13 mouse cellular contexts compared by ENCODE assay signal in genomic region chr1:162223258-162223940, GRCm38 (mm10).
A peak's percentile ranks its signal among the peaks of the same experiment; 100 is the strongest.
DNase-seq lines count a peak whose midpoint lies in the region; ATAC-seq and TF ChIP-seq lines count a peak whose summit lies in the region.
"Had no signal": no experiment of that assay in that cellular context is flagged by ENCODE, and none has a peak within 500 bp of the region (broad histone marks: within the 10 kb centered on the region; RNA-seq: fewer than 3 reads in every experiment).

No protein-coding gene starts in this region.

- H3K36me3 ChIP-seq in kidney, postnatal 0 days (ENCODE audit: insufficient read depth, low read length) = peaks cover 3% of the 10 kb centered on the region; the same call in 1 of the 2 replicates
- H3K36me3 ChIP-seq in C2C12 (ENCODE audit: control insufficient read depth, insufficient read depth) = peaks cover 51% of the 10 kb centered on the region
- H3K36me3 ChIP-seq in embryonic facial prominence, embryonic 10.5 days (replicated peaks) = peaks cover 15% of the 10 kb centered on the region
- H3K36me3 ChIP-seq in limb, embryonic 13.5 days = peaks cover 6% of the 10 kb centered on the region
- H3K36me3 ChIP-seq in kidney, embryonic 16.5 days (ENCODE audit: insufficient read depth, low read length) = no peaks in the 10 kb centered on the region
- H3K36me3 ChIP-seq: neural tube, embryonic 13.5 days had no signal

- peaks cover 43% of the 10 kb centered on the region for H3K79me3 ChIP-seq in C2C12 (ENCODE audit: low read depth)

- ATAC-seq in kidney, postnatal 0 days (replicated peaks; ENCODE audit: low FRiP score, low read depth) = no peak
- no peak; the same call in 1 of the 2 replicates for ATAC-seq in limb, embryonic 13.5 days (ENCODE audit: low FRiP score, low read depth)
- ATAC-seq in kidney, embryonic 16.5 days (ENCODE audit: low FRiP score, low TSS enrichment) = no peak

- H3K27ac ChIP-seq in kidney, postnatal 0 days = peak overlapping the region; percentile 57; the same call in 1 of the 2 replicates
- H3K27ac ChIP-seq in embryonic facial prominence, embryonic 10.5 days (replicated peaks) = peak overlapping the region; percentile 96
- peak overlapping the region; percentile 96 for H3K27ac ChIP-seq in limb, embryonic 13.5 days
- H3K27ac ChIP-seq in kidney, embryonic 16.5 days (ENCODE audit: low read length) = no peak overlapping the region
- H3K27ac ChIP-seq: macrophage; neural tube, embryonic 13.5 days had no signal

- H3K4me3 ChIP-seq in kidney, postnatal 0 days (replicated peaks; ENCODE audit: low read depth, low read length) = no peak overlapping the region
- no peak overlapping the region for H3K4me3 ChIP-seq in C2C12 (ENCODE audit: insufficient read depth, poor library complexity, severe bottlenecking)
- peak overlapping the region; percentile 74; the same call in 1 of the 2 replicates for H3K4me3 ChIP-seq in embryonic facial prominence, embryonic 10.5 days
- H3K4me3 ChIP-seq in limb, embryonic 13.5 days = peak overlapping the region; percentile 39
- H3K4me3 ChIP-seq in kidney, embryonic 16.5 days (ENCODE audit: low read length) = no peak overlapping the region
- H3K4me3 ChIP-seq: neural tube, embryonic 13.5 days had no signal

- no peaks in the 10 kb centered on the region for H3K27me3 ChIP-seq in kidney, postnatal 0 days (ENCODE audit: insufficient read depth, low read length)
- H3K27me3 ChIP-seq in C2C12 (ENCODE audit: control insufficient read depth, insufficient read depth, insufficient read length) = no peaks in the 10 kb centered on the region
- H3K27me3 ChIP-seq in embryonic facial prominence, embryonic 10.5 days (replicated peaks; ENCODE audit: low read depth, poor library complexity, severe bottlenecking) = no peaks in the 10 kb centered on the region
- H3K27me3 ChIP-seq in limb, embryonic 13.5 days = no peaks in the 10 kb centered on the region
- no peaks in the 10 kb centered on the region for H3K27me3 ChIP-seq in kidney, embryonic 16.5 days (ENCODE audit: insufficient read depth, low read length)
- H3K27me3 ChIP-seq: CH12.LX; neural tube, embryonic 13.5 days had no signal

- H3ac ChIP-seq in C2C12 (ENCODE audit: control insufficient read depth, insufficient read length, low read depth) = no peak overlapping the region

- H3K79me2 ChIP-seq in C2C12 (ENCODE audit: control insufficient read depth, insufficient read depth) = peaks cover 51% of the 10 kb centered on the region

- H3K9me3 ChIP-seq in kidney, postnatal 0 days (replicated peaks; ENCODE audit: low read length) = no peaks in the 10 kb centered on the region
- no peaks in the 10 kb centered on the region for H3K9me3 ChIP-seq in embryonic facial prominence, embryonic 10.5 days
- no peaks in the 10 kb centered on the region for H3K9me3 ChIP-seq in limb, embryonic 13.5 days
- no peaks in the 10 kb centered on the region for H3K9me3 ChIP-seq in kidney, embryonic 16.5 days (ENCODE audit: low read length)
- H3K9me3 ChIP-seq: neural tube, embryonic 13.5 days had no signal

- WGBS in kidney, postnatal 0 days = 66% methylated on average over 8 of the region's 8 CpGs
- 72% methylated on average over 8 of the region's 8 CpGs for WGBS in embryonic facial prominence, embryonic 10.5 days
- 28% methylated on average over 8 of the region's 8 CpGs for WGBS in limb, embryonic 13.5 days
- WGBS in kidney, embryonic 16.5 days = 68% methylated on average over 8 of the region's 8 CpGs

- H3K4me2 ChIP-seq in kidney, postnatal 0 days (ENCODE audit: low read length) = no peak overlapping the region
- H3K4me2 ChIP-seq in limb, embryonic 13.5 days (replicated peaks) = peak overlapping the region; percentile 66
- H3K4me2 ChIP-seq in kidney, embryonic 16.5 days (replicated peaks; ENCODE audit: low read depth, low read length) = no peak overlapping the region
- H3K4me2 ChIP-seq: liver, embryonic 11.5 days; neural tube, embryonic 13.5 days had no signal

- DNase-seq in kidney, postnatal 0 days (ENCODE audit: low spot score) = no peak
- DNase-seq in kidney, adult 11 months = no peak
- peak; percentile 36 for DNase-seq in embryonic facial prominence, embryonic 10.5 days (ENCODE audit: low spot score)
- DNase-seq in spleen, postnatal 14 days (ENCODE audit: low spot score in 2 of 2) = no peak
- DNase-seq: cerebellum, adult 18-20 months; midbrain, embryonic 14.5 days had no signal

- H3K9ac ChIP-seq in kidney, postnatal 0 days (ENCODE audit: low read depth, low read length) = no peak overlapping the region
- H3K9ac ChIP-seq in limb, embryonic 13.5 days = peak overlapping the region; percentile 79
- H3K9ac ChIP-seq in kidney, embryonic 16.5 days (replicated peaks; ENCODE audit: low read length) = no peak overlapping the region
- H3K9ac ChIP-seq: neural tube, embryonic 13.5 days had no signal

- no peak for TF ChIP-seq CTCF in kidney, postnatal 0 days (IDR thresholded peaks at IDR 0.05; ENCODE audit: low read depth)
- no peak for TF ChIP-seq CTCF in C2C12 (IDR thresholded peaks at IDR 0.05; ENCODE audit: control insufficient read depth, insufficient read depth, insufficient read length)

- no peaks in the 10 kb centered on the region for H3K4me1 ChIP-seq in kidney, postnatal 0 days (replicated peaks; ENCODE audit: insufficient read depth, low read length)
- H3K4me1 ChIP-seq in embryonic facial prominence, embryonic 10.5 days = peaks cover 12% of the 10 kb centered on the region
- H3K4me1 ChIP-seq in limb, embryonic 13.5 days = peaks cover 13% of the 10 kb centered on the region
- peaks cover 9% of the 10 kb centered on the region; the same call in 1 of the 2 replicates for H3K4me1 ChIP-seq in kidney, embryonic 16.5 days (ENCODE audit: insufficient read depth, low read length)
- H3K4me1 ChIP-seq: neural tube, embryonic 13.5 days had no signal

TF ChIP-seq in C2C12, 6 proteins besides CTCF, POLR2A, EP300 and RAD21:
- TF ChIP-seq USF1 (IDR thresholded peaks at IDR 0.05; ENCODE audit: low read depth) = peak; percentile 34
- TF ChIP-seq MYOD1 (IDR thresholded peaks at IDR 0.05; ENCODE audit: control insufficient read depth, insufficient read length, low read depth) = no peak
- no peak for TF ChIP-seq FOSL1 (IDR thresholded peaks at IDR 0.05; ENCODE audit: insufficient read depth, low read length, poor library complexity, severe bottlenecking)
- TF ChIP-seq CEBPB (IDR thresholded peaks at IDR 0.05; ENCODE audit: low read depth) = no peak

Comparison
In these comparisons a context has a peak if more than half of its experiments do, and no peak if none do; other contexts are left out.
1. H3K4me3 ChIP-seq: peak in embryonic facial prominence, embryonic 10.5 days (single experiment) and limb, embryonic 13.5 days (single experiment); none in kidney, postnatal 0 days (single experiment), C2C12 (single experiment) and kidney, embryonic 16.5 days (single experiment).